Mouse (Mus musculus): ENCODE measurements around the gene Nr1d2. TPM values are rescaled to one million over a fixed set of nuclear protein-coding genes. Genes with fewer than 3 reads are reported as not detected.

Gene Nr1d2
- polyA plus RNA-seq, 1 experiment, result 9.2 TPM

DNA sequence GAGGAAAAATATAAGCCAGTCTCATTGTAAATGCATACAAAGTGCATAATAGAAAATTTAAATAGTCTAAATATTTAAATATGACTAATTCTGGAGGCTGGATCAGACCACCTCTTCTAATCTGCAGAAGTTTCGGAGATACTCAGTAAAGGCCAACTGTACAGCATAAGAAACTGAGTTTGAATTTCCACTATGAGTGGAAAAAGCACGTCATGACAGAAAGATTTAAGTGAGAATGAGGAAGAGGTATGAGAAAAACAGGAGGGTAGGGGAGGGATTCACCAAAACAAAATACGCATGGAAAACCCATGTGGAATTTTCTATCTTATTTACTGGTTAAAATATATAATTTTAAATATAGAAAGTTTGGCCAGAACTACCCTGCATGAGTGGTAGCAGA, 71.3 kb downstream of the Nr1d2 start:
- H3K4me3 ChIP-seq (ENCODE audit: control insufficient read depth, insufficient read depth, low read length), result no peak overlapping the region
- no peak for TF ChIP-seq POLR2A (IDR thresholded peaks at IDR 0.05; ENCODE audit: control insufficient read depth, extremely low read depth, insufficient read depth, low read length, poor library complexity)
- no peak for TF ChIP-seq CTCF (IDR thresholded peaks at IDR 0.05; ENCODE audit: borderline replicate concordance, control insufficient read depth, extremely low read depth, insufficient read depth, low read length, poor library complexity)
- H3K36me3 ChIP-seq (ENCODE audit: control insufficient read depth, insufficient read depth, low read length), result no peaks in the 10 kb centered on the region
- no peak for DNase-seq
- H3K27me3 ChIP-seq (ENCODE audit: control insufficient read depth, insufficient read depth, low read length), result no peaks in the 10 kb centered on the region
- H3K4me1 ChIP-seq (replicated peaks; ENCODE audit: control insufficient read depth, insufficient read depth, low read length), result no peaks in the 10 kb centered on the region
- no peak overlapping the region for H3K27ac ChIP-seq (ENCODE audit: control insufficient read depth, insufficient read depth, low read length)
- 87% methylated on average over 3 of the region's 3 CpGs for WGBS

DNA sequence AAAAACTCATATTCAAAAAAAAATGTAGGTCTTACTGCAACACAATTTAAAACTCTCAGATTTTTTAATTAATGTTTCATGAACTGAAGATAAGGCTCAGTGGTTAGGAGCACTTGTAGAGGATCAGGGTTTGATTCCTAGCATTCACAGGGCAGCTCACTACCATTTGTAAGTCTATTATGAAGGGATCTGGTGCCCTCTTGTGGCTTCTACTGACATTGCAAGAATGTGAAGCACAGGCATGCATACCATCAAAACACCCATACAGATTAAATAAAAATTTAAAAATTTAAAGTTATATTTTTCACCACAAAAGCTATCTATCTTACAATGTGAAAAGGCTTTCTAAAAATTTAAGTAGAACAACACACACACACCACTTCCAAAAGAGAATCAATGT, 71.9 kb downstream of the Nr1d2 start:
- H3K27me3 ChIP-seq (ENCODE audit: control insufficient read depth, insufficient read depth, low read length), result no peaks in the 10 kb centered on the region
- H3K4me3 ChIP-seq (ENCODE audit: control insufficient read depth, insufficient read depth, low read length), result no peak overlapping the region
- peak; percentile 61 for DNase-seq
- no peaks in the 10 kb centered on the region for H3K36me3 ChIP-seq (ENCODE audit: control insufficient read depth, insufficient read depth, low read length)
- H3K27ac ChIP-seq (ENCODE audit: control insufficient read depth, insufficient read depth, low read length), result no peak overlapping the region
- TF ChIP-seq POLR2A (IDR thresholded peaks at IDR 0.05; ENCODE audit: control insufficient read depth, extremely low read depth, insufficient read depth, low read length, poor library complexity) (no peak), CTCF (IDR thresholded peaks at IDR 0.05; ENCODE audit: borderline replicate concordance, control insufficient read depth, extremely low read depth, insufficient read depth, low read length, poor library complexity) (no peak)
- H3K4me1 ChIP-seq (replicated peaks; ENCODE audit: control insufficient read depth, insufficient read depth, low read length), result no peaks in the 10 kb centered on the region

Other genes starting within 250 kb of the Nr1d2 start
- 4.6 and 4.7 TPM in 2 replicates for gene Nkiras1, start 32.0 kb upstream of the Nr1d2 start, polyA plus RNA-seq (2012; rRNA removed)
- 405 and 467 TPM in 2 replicates for gene Rpl15, start 32.3 kb upstream of the Nr1d2 start, polyA plus RNA-seq (2012; rRNA removed)
- gene Ube2e1, start 92.7 kb upstream of the Nr1d2 start, polyA plus RNA-seq (2012; rRNA removed), result 45.5 and 52.5 TPM in 2 replicates

Measured in thymus, adult 2 months (tissue).